Mouse (Mus musculus): ENCODE data around the gene Stag3.

Gene Stag3

DNA sequence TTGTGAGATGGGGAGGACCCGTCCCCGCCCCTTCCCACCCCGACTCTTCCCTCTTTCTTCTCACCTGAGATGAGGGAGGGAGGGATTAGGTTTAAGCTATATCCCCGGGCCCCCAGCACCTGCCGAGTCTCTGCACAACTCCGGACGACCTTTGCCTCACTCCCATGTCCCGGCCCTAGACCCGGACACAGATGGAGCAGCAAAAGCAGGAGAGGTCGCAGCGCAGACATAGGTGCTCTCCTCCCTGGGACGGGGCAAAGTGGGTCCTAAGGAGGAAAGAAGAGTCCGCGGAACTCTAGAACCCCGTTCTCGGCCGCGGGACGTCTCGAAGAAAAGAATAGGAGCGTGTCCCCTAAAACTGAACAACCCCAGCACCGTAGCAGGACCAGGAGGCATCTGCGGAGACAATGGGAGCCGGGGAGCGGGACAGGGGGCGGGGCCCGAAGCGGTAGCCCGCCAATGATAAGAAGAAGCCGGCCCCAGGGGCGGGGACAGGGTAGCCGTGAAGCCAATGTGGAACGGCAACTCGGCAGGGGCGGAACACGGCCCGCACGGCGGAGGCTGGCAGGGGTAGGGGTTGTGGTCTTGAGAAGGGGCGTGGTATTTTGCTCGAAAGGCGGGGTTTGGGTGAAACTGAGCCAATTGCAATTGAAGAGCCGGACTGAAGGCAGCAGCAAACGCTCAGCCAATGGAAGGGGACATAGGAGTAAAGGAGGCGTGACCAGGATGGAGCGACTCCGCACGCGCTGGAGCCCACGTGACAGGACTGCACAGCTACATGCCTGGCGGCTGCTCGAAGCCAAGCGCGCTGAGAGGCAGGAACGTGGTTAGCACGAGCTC lies at the start of gene Stag3, which contains the start of the genes Gm43720 and Gpc2:
Gene Stag3 (plus strand): TSS at position 656 of the 840 bp plus-strand sequence.
Gene Gm43720 (minus strand): TSS at position 374 of the 840 bp plus-strand sequence.
Gene Gpc2 (minus strand): TSS at position 421 of the 840 bp plus-strand sequence.
- DNase-seq (ENCODE audit: low spot score) = peak; percentile 99

DNA sequence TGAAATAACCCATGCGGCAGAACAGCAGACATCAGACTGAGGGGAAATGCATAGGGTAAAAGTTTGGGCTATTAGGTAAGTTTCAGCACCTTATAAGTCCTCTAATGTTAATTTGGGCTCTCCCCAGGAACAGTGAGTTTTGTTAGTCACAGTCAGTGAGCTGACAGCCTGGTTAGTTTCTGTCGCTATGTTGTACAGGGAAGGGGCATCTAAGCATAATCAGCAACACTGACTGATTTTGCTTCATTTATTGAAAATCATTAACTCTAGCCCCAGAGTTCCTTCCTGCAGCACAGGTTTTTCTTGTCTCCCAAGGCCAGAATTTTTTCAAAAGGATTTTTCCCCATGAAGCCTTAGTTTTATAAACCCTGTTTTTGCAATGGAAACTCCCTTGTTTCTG lies 46.3 kb upstream of the Stag3 start:
- no peak for DNase-seq (ENCODE audit: low spot score)

- no peak for DNase-seq (ENCODE audit: low spot score)
Observed at GRCm38 (mm10) chr5:138234224-138234623, 45.8 kb upstream of the Stag3 start.

GRCm38 (mm10) chr5:138241511-138241910 lies 38.5 kb upstream of the Stag3 start:
- DNase-seq (ENCODE audit: low spot score) = no peak

DNA sequence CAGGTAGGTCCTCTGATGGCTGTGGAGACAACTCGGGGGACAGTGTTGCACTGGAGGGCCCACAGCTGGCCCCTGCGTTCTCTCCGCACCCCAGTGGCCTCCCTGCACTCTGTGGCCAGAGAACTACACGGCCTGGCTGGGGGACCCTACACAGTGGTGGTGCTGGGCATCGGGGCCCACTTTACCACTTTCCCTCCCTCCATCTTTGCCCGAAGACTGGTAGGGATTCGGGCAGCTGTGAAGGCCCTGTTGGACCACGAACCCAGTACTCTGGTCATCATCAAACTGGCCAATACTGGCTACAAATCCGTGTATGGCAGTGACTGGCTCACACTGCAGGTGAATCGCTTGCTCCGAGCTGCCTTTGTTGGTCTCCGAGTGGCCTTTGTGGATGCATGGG lies 28.9 kb upstream of the Stag3 start:
- DNase-seq (ENCODE audit: low spot score) = no peak

DNA sequence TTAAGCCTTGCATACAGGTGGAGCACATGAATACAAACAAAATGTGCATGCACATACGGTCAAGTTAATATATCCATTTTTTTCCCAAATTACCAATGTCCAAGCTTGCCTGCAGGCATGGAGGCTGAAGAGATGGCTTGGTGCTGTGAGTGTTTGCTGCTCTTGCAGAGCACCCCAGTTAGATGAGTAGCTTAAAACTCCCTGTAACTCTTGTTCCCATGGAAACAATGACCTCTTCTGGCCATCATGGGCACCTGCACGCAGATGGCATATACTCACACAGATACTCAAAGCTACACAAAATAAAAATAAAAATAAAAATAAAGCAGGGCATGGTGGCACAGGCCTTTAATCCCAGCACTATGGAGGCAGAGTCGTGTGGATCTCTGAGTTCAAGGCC lies 27.0 kb upstream of the Stag3 start:
- no peak for DNase-seq (ENCODE audit: low spot score)

GRCm38 (mm10) chr5:138255353-138256093 lies 24.5 kb upstream of the Stag3 start, which contains the start of gene Lamtor4:
Gene Lamtor4, plus strand, starts transcription at chr5:138255482.
- DNase-seq (ENCODE audit: low spot score) = peak; percentile 94

DNA sequence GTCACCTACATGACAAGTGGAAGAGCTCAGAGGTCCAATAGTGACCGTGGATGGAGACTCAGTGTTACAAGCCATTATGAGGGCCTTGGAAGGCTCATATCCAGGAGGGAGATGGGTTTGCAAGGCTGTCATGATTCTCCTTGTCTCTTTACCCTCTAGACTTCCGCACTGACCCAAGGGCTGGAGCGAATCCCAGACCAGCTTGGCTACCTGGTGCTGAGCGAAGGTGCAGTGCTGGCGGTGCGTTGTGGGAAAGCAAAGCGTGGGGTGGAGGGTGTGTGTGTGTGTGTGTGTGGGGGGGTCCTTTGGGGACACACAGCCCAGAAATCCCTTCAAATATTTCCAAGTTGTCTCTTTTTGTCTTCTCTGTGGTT lies 24.0 kb upstream of the Stag3 start:
- DNase-seq (ENCODE audit: low spot score) = no peak

- no peak for DNase-seq (ENCODE audit: low spot score)
Observed at GRCm38 (mm10) chr5:138256966-138257584, 23.0 kb upstream of the Stag3 start.

DNA sequence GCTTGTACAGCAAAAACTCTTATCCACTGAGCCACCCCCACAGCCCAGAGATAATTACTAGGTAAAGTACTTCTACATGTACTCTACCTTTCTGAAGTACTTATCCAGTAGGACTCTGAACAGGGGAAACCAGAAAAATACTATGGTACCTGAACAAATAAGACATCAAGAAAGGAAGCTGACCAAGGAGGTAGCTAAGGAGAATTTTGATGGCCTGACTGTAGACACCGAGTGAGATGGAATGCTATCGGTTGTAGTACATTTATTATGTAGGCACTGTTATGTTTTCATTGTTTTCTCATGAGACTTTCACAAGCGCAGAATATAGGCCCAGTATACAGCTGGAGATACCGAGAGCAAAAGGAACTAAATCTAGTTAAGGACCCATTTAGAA lies 22.5 kb upstream of the Stag3 start:
- DNase-seq (ENCODE audit: low spot score) = no peak

DNA sequence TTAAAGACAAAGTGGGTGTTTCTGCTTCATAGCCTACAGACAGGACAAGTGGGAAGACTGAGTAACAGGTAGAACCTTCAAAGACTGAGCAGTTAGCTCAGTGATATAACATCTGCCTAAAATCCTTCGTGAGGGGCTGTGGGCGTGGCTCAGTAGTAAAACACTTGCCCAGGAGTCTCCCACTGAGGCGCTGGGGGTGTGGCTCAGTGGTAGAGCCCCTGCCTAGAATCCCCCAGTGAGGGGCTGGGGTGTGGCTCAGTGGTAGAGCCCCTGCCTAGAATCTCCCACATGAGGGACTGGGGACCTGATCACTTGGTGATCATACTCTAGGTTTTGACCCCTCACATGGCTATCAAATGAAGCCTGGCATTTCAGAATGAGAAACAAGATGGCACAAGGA lies 22.0 kb upstream of the Stag3 start:
- DNase-seq (ENCODE audit: low spot score) = no peak

- no peak for DNase-seq (ENCODE audit: low spot score)
Observed at GRCm38 (mm10) chr5:138258542-138258941, 21.5 kb upstream of the Stag3 start.

GRCm38 (mm10) chr5:138258993-138259392 lies 21.0 kb upstream of the Stag3 start:
- DNase-seq (ENCODE audit: low spot score) = no peak

DNA sequence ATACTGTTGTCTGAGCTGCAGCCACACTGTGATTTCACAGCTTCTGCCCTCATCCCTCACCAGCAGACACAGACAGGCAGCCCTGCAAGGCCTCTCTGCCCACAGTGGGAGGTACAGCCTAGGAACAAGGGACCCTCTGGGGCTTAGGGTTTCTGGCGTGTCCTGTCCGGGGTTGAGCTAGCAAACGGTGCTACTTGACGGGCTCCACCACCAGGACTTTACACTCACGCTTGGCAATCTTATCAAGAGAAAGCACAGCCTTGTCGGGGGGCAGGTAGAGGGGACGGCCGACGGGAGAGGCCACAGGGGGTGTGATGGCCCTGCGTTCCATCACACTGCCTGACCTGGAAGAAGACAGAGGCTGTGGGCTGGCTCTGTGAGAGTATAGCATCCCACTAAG lies 20.0 kb upstream of the Stag3 start:
- no peak for DNase-seq (ENCODE audit: low spot score)

GRCm38 (mm10) chr5:138260834-138261233 lies 19.2 kb upstream of the Stag3 start:
- DNase-seq (ENCODE audit: low spot score) = no peak

DNA sequence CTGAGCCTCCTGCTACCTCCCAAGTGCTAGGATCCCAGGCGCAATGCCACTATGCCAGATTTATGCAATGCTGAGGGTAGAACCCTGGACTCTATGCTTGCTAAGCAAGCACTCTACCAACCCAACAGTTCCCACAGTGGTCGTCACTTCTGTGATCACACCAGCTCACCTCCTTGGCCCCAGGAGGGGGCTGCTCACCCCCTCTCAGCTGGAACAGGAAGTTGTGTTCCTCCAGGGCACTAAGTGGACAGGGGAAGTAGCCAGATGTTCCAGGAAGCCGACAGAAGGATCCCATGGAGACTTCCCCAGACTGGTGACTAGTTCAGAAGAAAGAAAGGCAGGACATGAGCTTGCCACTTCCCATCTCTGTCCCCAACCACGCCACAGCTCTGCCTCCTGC lies 18.0 kb upstream of the Stag3 start:
- no peak for DNase-seq (ENCODE audit: low spot score)

GRCm38 (mm10) chr5:138262582-138263240 lies 17.3 kb upstream of the Stag3 start:
- DNase-seq (ENCODE audit: low spot score) = no peak

DNA sequence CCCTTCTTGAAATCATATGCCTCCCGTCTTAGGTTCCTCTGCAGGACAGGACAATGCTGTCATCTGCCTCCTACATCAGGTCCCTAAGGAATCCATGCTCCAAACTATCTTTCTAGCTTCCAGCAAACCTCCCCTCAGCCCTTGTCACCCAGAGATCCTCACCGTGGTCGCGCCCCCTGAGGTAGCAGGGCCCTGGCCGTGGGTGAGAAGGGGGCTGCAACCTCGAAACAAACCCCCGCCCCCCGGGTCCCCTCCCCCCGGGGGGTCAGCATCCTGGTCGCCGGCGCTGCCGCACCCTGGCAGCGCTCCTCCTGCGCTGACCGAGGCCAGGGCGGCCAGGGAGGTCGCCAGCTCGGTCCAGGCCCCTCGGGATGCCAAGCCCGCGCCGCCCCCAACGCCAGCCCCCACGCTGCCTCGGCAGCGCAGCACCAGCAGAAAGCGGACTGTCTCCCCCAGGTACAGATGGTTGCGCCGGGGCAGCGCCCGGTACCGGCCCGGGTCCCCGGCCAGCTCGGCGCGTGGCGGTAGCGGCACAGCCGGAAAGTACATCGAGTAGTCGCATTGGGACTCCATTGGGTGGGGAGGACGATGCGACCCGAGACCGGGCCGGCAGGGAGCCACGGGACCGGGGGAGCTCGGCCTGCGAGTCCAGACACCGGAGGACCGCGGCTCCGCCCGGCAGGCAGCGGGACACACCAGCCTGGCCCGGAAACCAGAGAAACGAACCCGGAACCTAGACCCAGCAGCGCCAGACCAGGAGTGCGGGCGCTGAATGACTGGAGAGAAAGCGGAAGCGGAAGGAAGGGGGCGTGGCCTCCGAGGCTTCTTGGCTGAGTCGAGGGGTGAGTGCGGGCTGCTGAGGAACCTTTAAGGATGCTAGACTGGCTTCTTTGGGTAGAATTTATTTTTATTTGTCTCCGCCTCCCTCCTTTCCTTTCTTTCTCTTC lies 16.5 kb upstream of the Stag3 start, which contains the start of gene BC037034:
Gene BC037034 (minus strand): TSS at position 774 of the 947 bp plus-strand sequence.
- peak; percentile 88 for DNase-seq (ENCODE audit: low spot score)

- no peak for DNase-seq (ENCODE audit: low spot score)
Observed at GRCm38 (mm10) chr5:138264207-138264578, 15.8 kb upstream of the Stag3 start.

DNA sequence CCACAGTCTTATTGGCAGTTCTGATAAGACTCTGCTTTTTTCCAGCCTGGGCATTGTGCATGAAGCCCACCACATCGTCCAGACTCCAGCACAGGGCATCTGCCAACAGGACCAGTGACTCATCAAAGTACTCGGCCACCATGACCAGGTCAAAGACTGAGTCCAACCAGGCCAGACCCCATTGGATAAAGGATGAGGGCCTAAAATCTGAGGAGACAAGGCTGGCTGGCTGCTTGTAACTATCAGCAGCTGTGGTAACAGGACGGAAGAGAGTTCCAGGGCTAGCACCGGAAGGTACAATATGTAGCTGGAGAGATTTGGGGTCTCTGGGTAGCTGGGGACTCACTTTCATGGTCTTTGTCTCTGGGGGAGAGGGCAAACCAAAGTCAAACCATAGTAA lies 14.3 kb upstream of the Stag3 start:
- no peak for DNase-seq (ENCODE audit: low spot score)

DNA sequence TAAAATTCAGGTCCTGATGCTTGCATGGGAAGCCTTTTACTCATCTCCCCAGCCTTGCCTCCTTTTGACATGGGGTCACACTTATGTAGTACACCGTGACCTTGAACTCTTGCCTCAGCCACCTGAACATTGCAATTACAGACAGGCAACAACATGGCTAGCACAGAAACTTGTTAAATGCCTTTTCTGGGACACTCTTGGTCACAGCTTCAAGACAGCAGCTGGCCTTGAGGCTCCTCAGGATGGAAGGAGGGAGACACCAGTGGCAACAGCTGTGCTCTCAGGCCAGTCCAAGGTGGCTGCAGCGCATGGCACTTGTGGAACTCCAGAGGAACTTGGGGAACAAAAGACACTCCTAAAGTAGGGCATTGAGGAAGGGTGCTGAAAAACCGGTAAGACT lies 12.9 kb upstream of the Stag3 start:
- no peak for DNase-seq (ENCODE audit: low spot score)
